Mouse (Mus musculus) frontal cortex, postnatal 10 days (tissue): Measurements from ENCODE around the gene Lig4.

Source experiments
- DNase-seq, 2 experiments: peaks; one replicate each; pipeline ENCODE4 v3.0.0; 2022; ENCODE audit warnings: low spot score in 2 of 2, mixed read lengths in 1 of 2

The Lig4 gene

DNA sequence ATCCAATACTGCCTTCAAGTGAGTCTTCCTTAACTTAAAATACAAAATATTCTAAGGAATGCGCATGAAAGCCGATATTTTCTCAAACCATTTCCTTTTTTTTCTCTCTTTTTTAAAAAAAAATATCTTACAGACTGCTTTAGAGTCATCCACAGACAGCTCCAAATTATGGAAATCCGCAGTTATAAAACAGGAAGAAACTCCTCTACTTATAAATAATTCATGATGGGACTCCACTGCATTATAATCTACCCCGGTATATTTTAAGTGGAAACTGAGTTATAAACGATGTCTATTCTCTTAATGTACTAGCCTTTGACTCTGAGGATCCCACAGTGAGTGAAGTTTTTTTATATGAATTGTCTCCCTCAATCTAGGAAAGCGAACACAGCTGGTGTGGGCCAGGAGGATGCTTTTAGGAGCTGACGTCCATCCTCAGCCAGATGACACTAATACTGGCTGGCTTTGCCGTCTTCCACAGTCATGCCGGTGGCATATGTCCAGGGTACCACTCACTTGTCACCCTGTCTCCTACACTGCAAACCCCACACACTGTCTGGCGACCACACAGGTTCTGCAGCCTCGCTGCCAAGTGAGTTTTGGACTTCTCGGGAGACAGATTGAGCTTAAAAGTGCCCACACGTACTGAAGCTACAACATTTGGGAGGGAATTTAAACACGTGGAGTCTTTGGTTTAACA, 47.6 kb downstream of the Lig4 start:
- peak; percentile 51 to 53 for DNase-seq
